Mouse (Mus musculus) cerebellum, adult 2 months (tissue): ENCODE measurements around the gene Tmem120a. TPM values are rescaled to one million over a fixed set of nuclear protein-coding genes. Genes with fewer than 3 reads are reported as not detected.

Experiments
- DNase-seq, 2 experiments: peaks; one replicate each; pipeline ENCODE4 v3.0.0; 2021
- H3K27ac ChIP-seq: fragments of 200-500 bp; 2 replicates; pipeline ENCODE4 v1.5.1; 2012; ENCODE audit warnings: low read length, control low read depth, inconsistent platforms; ENCODE audit not compliant: insufficient read depth
- H3K27me3 ChIP-seq: fragments of 200-500 bp; 2 replicates; pipeline ENCODE4 v1.6.1; 2012; ENCODE audit warnings: inconsistent platforms, mild to moderate bottlenecking, low read length, moderate library complexity; ENCODE audit not compliant: control insufficient read depth, insufficient read depth
- H3K4me1 ChIP-seq: fragments of 200-500 bp; 2 replicates; pipeline ENCODE4 v1.6.1; 2011; ENCODE audit warnings: low read length; ENCODE audit not compliant: control insufficient read depth, insufficient read depth
- H3K4me3 ChIP-seq: fragments of 200-500 bp; replicated peaks from 2 replicates; pipeline ENCODE3; 2011; ENCODE audit warnings: mild to moderate bottlenecking, low read depth, low read length, control low read depth; ENCODE audit not compliant: insufficient read depth
- CTCF ChIP-seq: fragments of 200-500 bp; IDR thresholded peaks from 2 replicates; pipeline ENCODE4 v1.5.1; 2011; ENCODE audit warnings: low read depth, mild to moderate bottlenecking, control low read depth, low read length, moderate library complexity, borderline replicate concordance; ENCODE audit not compliant: insufficient read depth
- POLR2A ChIP-seq: fragments of 200-500 bp; IDR thresholded peaks from 2 replicates; pipeline ENCODE4 v1.6.1; 2011; ENCODE audit warnings: low read length, control low read depth, borderline replicate concordance; ENCODE audit not compliant: insufficient read depth
- WGBS: fragments of 180-500 bp; shearing (Covaris S2); methylation state at CpG from one replicate; pipeline ENCODE4 v1.1.7; 2018; 5-methylcytosine and 5-hydroxymethylcytosine counted together
- polyA plus RNA-seq: library from polyadenylated mRNA; depleted of rRNA; stranded (reverse); fragments of >200 nt; gene quantifications from 2 replicates; pipeline ENCODE4 v1.2.3, GENCODE M21; 2012

The Tmem120a gene
- polyA plus RNA-seq, 1 experiment: 15.6 TPM

GRCm38 (mm10) chr5:135729351-135729750 lies 14.9 kb downstream of the Tmem120a start:
- peaks cover 45% of the 10 kb centered on the region for H3K4me1 ChIP-seq
- H3K27me3 ChIP-seq: no peaks in the 10 kb centered on the region
- H3K27ac ChIP-seq: no peak overlapping the region
- WGBS: 86% methylated on average over 13 of the region's 13 CpGs
- no peak for DNase-seq
- no peak for TF ChIP-seq POLR2A
- no peak for TF ChIP-seq CTCF
- H3K4me3 ChIP-seq: no peak overlapping the region

GRCm38 (mm10) chr5:135728361-135728760 lies 15.9 kb downstream of the Tmem120a start:
- Histone ChIP-seq H3K4me3 (no peak overlapping the region), H3K27ac (no peak overlapping the region), H3K4me1 (peaks cover 45% of the 10 kb centered on the region), H3K27me3 (no peaks in the 10 kb centered on the region)
- TF ChIP-seq CTCF: no peak
- TF ChIP-seq POLR2A: no peak
- DNase-seq: no peak
- WGBS: 82% methylated on average over 13 of the region's 13 CpGs

GRCm38 (mm10) chr5:135727871-135728270 lies 16.4 kb downstream of the Tmem120a start:
- Histone ChIP-seq H3K4me1 (peaks cover 45% of the 10 kb centered on the region), H3K27ac (no peak overlapping the region), H3K27me3 (no peaks in the 10 kb centered on the region), H3K4me3 (no peak overlapping the region)
- no peak for TF ChIP-seq CTCF
- DNase-seq: no peak
- 95% methylated on average over 9 of the region's 9 CpGs for WGBS

GRCm38 (mm10) chr5:135726641-135727346 lies 17.5 kb downstream of the Tmem120a start:
- Histone ChIP-seq H3K4me1 (peaks cover 52% of the 10 kb centered on the region), H3K27me3 (no peaks in the 10 kb centered on the region), H3K27ac (no peak overlapping the region), H3K4me3 (no peak overlapping the region)
- TF ChIP-seq CTCF (no peak), POLR2A (no peak)
- WGBS: 52% methylated on average over 2 of the region's 2 CpGs
- DNase-seq: no peak

- no peak for DNase-seq
- Histone ChIP-seq H3K27me3 (no peaks in the 10 kb centered on the region), H3K27ac (no peak overlapping the region), H3K4me3 (no peak overlapping the region), H3K4me1 (peaks cover 49% of the 10 kb centered on the region)
- no peak for TF ChIP-seq POLR2A
- no peak for TF ChIP-seq CTCF
- 60% methylated on average over 6 of the region's 6 CpGs for WGBS
These were observed 18.3 kb downstream of the Tmem120a start for GRCm38 (mm10) chr5:135725991-135726390.

GRCm38 (mm10) chr5:135725391-135725841 lies 18.8 kb downstream of the Tmem120a start:
- Histone ChIP-seq H3K27me3 (no peaks in the 10 kb centered on the region), H3K4me3 (no peak overlapping the region), H3K4me1 (peaks cover 44% of the 10 kb centered on the region), H3K27ac (no peak overlapping the region)
- TF ChIP-seq CTCF: no peak
- no peak for TF ChIP-seq POLR2A
- 47% methylated on average over 8 of the region's 8 CpGs for WGBS
- DNase-seq: no peak

- no peaks in the 10 kb centered on the region for H3K27me3 ChIP-seq
- no peak for DNase-seq
- WGBS: 45% methylated on average over 9 of the region's 9 CpGs
- H3K4me1 ChIP-seq: peaks cover 37% of the 10 kb centered on the region
- no peak overlapping the region for H3K4me3 ChIP-seq
- TF ChIP-seq POLR2A (no peak), CTCF (no peak)
- H3K27ac ChIP-seq: no peak overlapping the region
These were observed 19.5 kb downstream of the Tmem120a start for GRCm38 (mm10) chr5:135724536-135725322.
